Mouse (Mus musculus) kidney, adult 9 months (tissue): ENCODE measurements around the gene Vangl1.
A peak's percentile ranks its signal among the peaks of the same experiment; 100 is the strongest.

Source experiments
- DNase-seq: peaks from one replicate; pipeline ENCODE4 v3.0.0; 2022

Gene Vangl1

GRCm38 (mm10) chr3:102197746-102198145 is 6.7 kb downstream of the Vangl1 start:
- no peak for DNase-seq

- DNase-seq = no peak
Measured at GRCm38 (mm10) chr3:102197152-102197551, 7.3 kb downstream of the Vangl1 start.

GRCm38 (mm10) chr3:102196166-102196565 is 8.3 kb downstream of the Vangl1 start:
- no peak for DNase-seq

- DNase-seq = no peak
Measured at GRCm38 (mm10) chr3:102195762-102196161, 8.7 kb downstream of the Vangl1 start.

- no peak for DNase-seq
Measured at GRCm38 (mm10) chr3:102194291-102195051, 10.0 kb downstream of the Vangl1 start.

GRCm38 (mm10) chr3:102193488-102194290 is 10.8 kb downstream of the Vangl1 start:
- no peak for DNase-seq

- no peak for DNase-seq
Measured at GRCm38 (mm10) chr3:102192621-102193020, 11.9 kb downstream of the Vangl1 start.

- DNase-seq = no peak
Measured at GRCm38 (mm10) chr3:102191575-102191974, 12.9 kb downstream of the Vangl1 start.

- DNase-seq = no peak
Measured at GRCm38 (mm10) chr3:102190642-102191041, 13.9 kb downstream of the Vangl1 start.

GRCm38 (mm10) chr3:102190015-102190414 is 14.5 kb downstream of the Vangl1 start:
- no peak for DNase-seq

GRCm38 (mm10) chr3:102188972-102189371 is 15.5 kb downstream of the Vangl1 start:
- peak; percentile 38 for DNase-seq

- DNase-seq = no peak
Measured at GRCm38 (mm10) chr3:102187401-102187800, 17.1 kb downstream of the Vangl1 start.

GRCm38 (mm10) chr3:102184721-102185120 is 19.8 kb downstream of the Vangl1 start:
- DNase-seq = no peak

GRCm38 (mm10) chr3:102182601-102183000 is 21.9 kb downstream of the Vangl1 start:
- DNase-seq = no peak

GRCm38 (mm10) chr3:102181191-102181590 is 23.3 kb downstream of the Vangl1 start:
- no peak for DNase-seq

GRCm38 (mm10) chr3:102180746-102181145 is 23.7 kb downstream of the Vangl1 start:
- DNase-seq = no peak

- no peak for DNase-seq
Measured at GRCm38 (mm10) chr3:102179869-102180268, 24.6 kb downstream of the Vangl1 start.

- DNase-seq = no peak
Measured at GRCm38 (mm10) chr3:102177837-102178615, 26.5 kb downstream of the Vangl1 start.

GRCm38 (mm10) chr3:102176116-102176515 is 28.4 kb downstream of the Vangl1 start:
- no peak for DNase-seq

GRCm38 (mm10) chr3:102175701-102176100 is 28.8 kb downstream of the Vangl1 start:
- DNase-seq = no peak

- DNase-seq = no peak
Measured at GRCm38 (mm10) chr3:102174118-102174865, 30.2 kb downstream of the Vangl1 start.

GRCm38 (mm10) chr3:102169197-102169905 is 35.1 kb downstream of the Vangl1 start:
- DNase-seq = peak; percentile 88
